Mouse (Mus musculus) CD4-positive helper T cell, adult 2 months (primary cell): Measurements from ENCODE around the gene Mycbpap.
A peak's percentile ranks its signal among the peaks of the same experiment; 100 is the strongest.

Source experiments
- DNase-seq: peaks from one replicate; pipeline ENCODE4 v3.0.0-alpha.2; 2012; ENCODE audit warnings: low read depth, missing footprints, low spot score

Gene Mycbpap

GRCm38 (mm10) chr11:94533171-94533570 lies 11.6 kb upstream of the Mycbpap start:
- no peak for DNase-seq

- no peak for DNase-seq
These were observed 7.3 kb upstream of the Mycbpap start for GRCm38 (mm10) chr11:94528879-94529278.

- DNase-seq, result no peak
These were observed 4.8 kb upstream of the Mycbpap start for GRCm38 (mm10) chr11:94526171-94526879.

- DNase-seq, result no peak
These were observed 8.1 kb downstream of the Mycbpap start for GRCm38 (mm10) chr11:94513452-94513851.

GRCm38 (mm10) chr11:94508976-94509375 lies 12.6 kb downstream of the Mycbpap start:
- DNase-seq, result no peak

- DNase-seq, result no peak
These were observed 20.1 kb downstream of the Mycbpap start for GRCm38 (mm10) chr11:94501482-94501881.

- DNase-seq, result no peak
These were observed 21.2 kb downstream of the Mycbpap start for GRCm38 (mm10) chr11:94500362-94500761.

- DNase-seq, result no peak
These were observed 21.8 kb downstream of the Mycbpap start, which contains the start of gene Epn3 for GRCm38 (mm10) chr11:94499661-94500152. TSS of gene Epn3 (minus strand) at chr11:94499974.

GRCm38 (mm10) chr11:94499035-94499434 lies 22.5 kb downstream of the Mycbpap start:
- DNase-seq, result no peak

GRCm38 (mm10) chr11:94498093-94498996 lies 23.2 kb downstream of the Mycbpap start:
- DNase-seq, result no peak

- DNase-seq, result no peak
These were observed 26.1 kb downstream of the Mycbpap start for GRCm38 (mm10) chr11:94495415-94495814.

GRCm38 (mm10) chr11:94491749-94492099 lies 29.8 kb downstream of the Mycbpap start:
- no peak for DNase-seq

- no peak for DNase-seq
These were observed 30.4 kb downstream of the Mycbpap start for GRCm38 (mm10) chr11:94491035-94491748.

GRCm38 (mm10) chr11:94489745-94490144 lies 31.8 kb downstream of the Mycbpap start:
- no peak for DNase-seq

- DNase-seq, result no peak
These were observed 32.6 kb downstream of the Mycbpap start for GRCm38 (mm10) chr11:94488767-94489533.

- peak; percentile 60 for DNase-seq
These were observed 35.5 kb downstream of the Mycbpap start, which contains the start of gene Spata20 for GRCm38 (mm10) chr11:94486001-94486400. TSS of gene Spata20 (minus strand) at chr11:94486179.

GRCm38 (mm10) chr11:94485223-94485622 lies 36.3 kb downstream of the Mycbpap start:
- no peak for DNase-seq

- no peak for DNase-seq
These were observed 36.9 kb downstream of the Mycbpap start for GRCm38 (mm10) chr11:94484636-94485035.

GRCm38 (mm10) chr11:94483921-94484320 lies 37.6 kb downstream of the Mycbpap start:
- no peak for DNase-seq

GRCm38 (mm10) chr11:94483436-94483835 lies 38.1 kb downstream of the Mycbpap start:
- no peak for DNase-seq

- no peak for DNase-seq
These were observed 38.8 kb downstream of the Mycbpap start for GRCm38 (mm10) chr11:94482738-94483137.
